Mouse (Mus musculus) effector memory CD4-positive, alpha-beta T cell, adult 7 months (primary cell): ENCODE data around the gene Copg2. TPM values are rescaled to one million over a fixed set of nuclear protein-coding genes. Genes with fewer than 3 reads are reported as not detected.

ENCODE experiments used
- polyA plus RNA-seq: library from polyadenylated mRNA; unstranded; fragments of 100-300 nt; shearing (Covaris generic); gene quantifications from one replicate; pipeline ENCODE4 v1.2.1, GENCODE M21; 2017

Copg2 gene
- 25.4 TPM for polyA plus RNA-seq

GRCm38 (mm10) chr6:30896195-30896985 is at the start of gene Copg2:
Copg2 (minus strand) TSS chr6:30896794.

GRCm38 (mm10) chr6:30915473-30915872 is 18.9 kb upstream of the Copg2 start, which contains the start of gene Tsga13:
Tsga13 (minus strand) TSS chr6:30915573.

GRCm38 (mm10) chr6:30723331-30723730 is 173.3 kb downstream of the Copg2 start, which contains the start of gene Mest:
Mest (plus strand) TSS chr6:30723547.

Other genes with a start within 250 kb of the Copg2 start
- 11.1 TPM for gene Cep41, start 203.0 kb downstream of the Copg2 start, polyA plus RNA-seq
- 11.9 TPM for gene Mest, start 173.2 kb downstream of the Copg2 start, polyA plus RNA-seq
- not detected for gene Tsga13, start 18.8 kb upstream of the Copg2 start, polyA plus RNA-seq
- gene Klf14, start 62.3 kb upstream of the Copg2 start, polyA plus RNA-seq, result not detected